Mouse (Mus musculus) kidney, embryonic 15.5 days (tissue): ENCODE measurements at regions not wholly inside any gene's neighbourhood (a gene's known extent, or its start where the extent isn't known, plus 50 kb on each side); places are given as distances from the start of the nearest gene placed in this dataset.

Experiments used
- ATAC-seq: fragments of 200-750 bp; cut with Nextera tagmentation; replicated peaks from 2 replicates; pipeline ENCODE4 v1.8.0; 2017; ENCODE audit warnings: moderate TSS enrichment; ENCODE audit not compliant: low FRiP score
- H3K27ac ChIP-seq: fragments of 300-500 bp; sonication (generic); 2 replicates; pipeline ENCODE4 v1.5.1; 2015; ENCODE audit warnings: mild to moderate bottlenecking, inconsistent platforms
- H3K27me3 ChIP-seq: fragments of 300-500 bp; sonication (generic); 2 replicates; pipeline ENCODE4 v1.6.1; 2015; ENCODE audit warnings: inconsistent platforms
- H3K36me3 ChIP-seq: fragments of 300-500 bp; sonication (generic); 2 replicates; pipeline ENCODE4 v1.6.1; 2015; ENCODE audit warnings: inconsistent platforms
- H3K4me1 ChIP-seq: fragments of 300-500 bp; sonication (generic); 2 replicates; pipeline ENCODE4 v1.6.1; 2015; ENCODE audit warnings: inconsistent platforms
- H3K4me2 ChIP-seq: fragments of 300-500 bp; sonication (generic); 2 replicates; pipeline ENCODE4 v1.6.1; 2015; ENCODE audit warnings: moderate library complexity, mild to moderate bottlenecking, inconsistent platforms
- H3K4me3 ChIP-seq: fragments of 300-500 bp; sonication (generic); replicated peaks from 2 replicates; pipeline ENCODE4 v1.5.1; 2015; ENCODE audit warnings: mild to moderate bottlenecking, inconsistent platforms
- H3K9ac ChIP-seq: fragments of 300-500 bp; sonication (generic); 2 replicates; pipeline ENCODE4 v1.6.1; 2015; ENCODE audit warnings: mild to moderate bottlenecking, inconsistent platforms
- H3K9me3 ChIP-seq: fragments of 300-500 bp; sonication (generic); replicated peaks from 2 replicates; pipeline ENCODE4 v1.6.1; 2016; ENCODE audit warnings: inconsistent platforms
- WGBS: fragments of 180-500 bp; shearing (Covaris S2); methylation state at CpG from one replicate; pipeline ENCODE4 v1.1.7; 2015; ENCODE audit warnings: mixed read lengths; 5-methylcytosine and 5-hydroxymethylcytosine counted together

DNA sequence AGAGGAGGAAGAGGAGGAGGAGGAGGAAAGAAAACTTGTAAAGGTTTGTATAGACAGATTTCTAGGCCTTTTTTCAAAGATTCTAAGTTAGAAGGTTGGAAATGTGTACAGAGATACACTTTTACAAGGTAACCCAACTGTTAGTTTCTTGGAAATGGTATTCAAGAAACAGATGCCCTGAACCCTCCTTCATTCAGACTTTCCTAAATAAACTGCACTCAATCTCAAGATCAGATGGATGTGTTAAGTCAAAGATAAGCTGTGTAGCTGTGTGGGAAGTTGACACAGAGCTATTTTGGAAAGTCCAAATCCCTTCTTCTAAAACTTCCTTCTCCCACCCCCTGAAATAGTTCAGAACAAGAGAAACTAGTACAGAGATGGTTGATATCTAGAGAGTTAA lies 342.2 kb upstream of the Gm11042 start:
- Histone ChIP-seq H3K4me2 (no peak overlapping the region), H3K4me1 (no peaks in the 10 kb centered on the region), H3K27me3 (no peaks in the 10 kb centered on the region), H3K9me3 (no peaks in the 10 kb centered on the region), H3K36me3 (no peaks in the 10 kb centered on the region), H3K27ac (no peak overlapping the region), H3K9ac (no peak overlapping the region), H3K4me3 (no peak overlapping the region)
- no peak for ATAC-seq

DNA sequence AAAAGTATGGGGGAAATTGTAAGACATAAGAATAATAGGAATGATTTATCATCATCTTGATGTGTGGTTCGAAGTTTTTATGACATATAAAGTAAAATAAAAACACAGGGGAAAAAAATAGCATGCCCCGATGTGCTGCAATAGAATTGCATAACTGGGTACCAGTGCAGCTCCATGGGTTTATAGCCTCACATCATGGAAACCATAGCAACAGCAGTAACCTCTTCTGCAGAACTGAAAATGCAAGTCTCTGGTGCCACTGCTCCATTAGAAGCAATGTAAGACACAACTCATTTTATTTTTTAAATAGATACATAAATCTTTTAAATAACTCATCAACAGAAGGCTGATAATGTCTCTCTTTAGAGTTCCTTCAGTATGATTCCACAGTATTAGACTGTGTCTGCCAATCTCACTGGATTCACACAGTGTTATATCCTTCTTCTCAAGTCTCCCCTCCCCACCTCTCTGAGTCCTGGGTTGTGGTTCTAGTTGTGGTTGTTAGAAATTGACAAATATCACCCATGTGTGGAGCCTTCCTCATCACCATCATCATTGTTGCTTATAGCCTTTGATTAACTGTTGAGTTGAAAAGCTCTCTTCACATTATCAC lies 340.9 kb upstream of the Gm11042 start:
- H3K4me1 ChIP-seq: no peaks in the 10 kb centered on the region
- 60% methylated on average over 2 of the region's 2 CpGs for WGBS

DNA sequence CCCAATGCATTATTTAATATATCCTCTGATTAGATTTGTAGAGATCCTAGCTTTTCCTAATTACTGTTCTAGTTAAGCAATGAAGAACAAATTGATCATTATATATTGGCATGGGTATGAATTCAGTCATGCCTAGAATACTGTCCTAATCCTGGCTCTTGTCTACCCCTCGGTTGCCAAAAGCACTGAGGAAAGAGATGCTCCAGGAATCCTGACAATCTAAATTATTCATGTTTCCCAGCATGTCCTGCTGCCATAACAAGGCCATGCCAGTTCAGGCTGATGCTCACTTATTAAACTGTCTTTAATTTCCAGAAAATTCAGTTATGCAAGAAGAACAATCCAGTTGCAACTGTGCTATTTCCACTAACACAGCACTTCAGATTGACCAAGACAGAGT lies 335.1 kb upstream of the Gm11042 start:
- H3K9me3 ChIP-seq: no peaks in the 10 kb centered on the region
- no peaks in the 10 kb centered on the region for H3K4me1 ChIP-seq
- no peaks in the 10 kb centered on the region for H3K27me3 ChIP-seq
- H3K27ac ChIP-seq: no peak overlapping the region
- H3K4me2 ChIP-seq: no peak overlapping the region
- H3K4me3 ChIP-seq: no peak overlapping the region
- no peak overlapping the region for H3K9ac ChIP-seq
- ATAC-seq: no peak
- WGBS: 81% methylated on average over 1 of the region's 1 CpGs
- H3K36me3 ChIP-seq: no peaks in the 10 kb centered on the region

More for the DNA sequence above, 340.9 kb upstream of the Gm11042 start:
- no peak overlapping the region for H3K9ac ChIP-seq
- no peaks in the 10 kb centered on the region for H3K9me3 ChIP-seq
- no peaks in the 10 kb centered on the region for H3K27me3 ChIP-seq
- no peak overlapping the region for H3K4me3 ChIP-seq
- no peak for ATAC-seq
- no peaks in the 10 kb centered on the region for H3K36me3 ChIP-seq
- H3K27ac ChIP-seq: no peak overlapping the region
- H3K4me2 ChIP-seq: no peak overlapping the region

DNA sequence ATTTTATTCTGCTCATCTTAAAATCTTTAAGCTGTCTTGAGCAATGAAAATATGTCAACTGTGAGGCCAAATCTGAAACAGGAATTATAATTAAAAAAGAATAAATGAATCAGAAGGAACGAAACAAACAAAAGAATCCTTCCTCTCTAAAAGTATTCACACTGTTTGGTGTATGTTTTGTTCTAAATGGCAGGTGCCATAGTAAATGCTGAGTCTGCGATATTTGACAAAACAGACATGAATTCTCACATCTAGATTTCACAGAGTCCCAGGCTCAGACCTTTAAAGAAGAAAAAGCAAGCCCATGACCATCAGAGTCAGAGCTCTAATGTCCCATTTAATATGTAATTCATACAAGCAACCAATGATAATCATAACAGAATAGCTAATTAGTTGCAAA lies 316.6 kb upstream of the Gm11042 start:
- Histone ChIP-seq H3K4me1 (no peaks in the 10 kb centered on the region), H3K36me3 (no peaks in the 10 kb centered on the region), H3K27ac (no peak overlapping the region), H3K27me3 (no peaks in the 10 kb centered on the region), H3K9ac (no peak overlapping the region), H3K4me2 (no peak overlapping the region), H3K9me3 (no peaks in the 10 kb centered on the region), H3K4me3 (no peak overlapping the region)
- WGBS: 82% methylated on average over 2 of the region's 2 CpGs
- ATAC-seq: no peak

DNA sequence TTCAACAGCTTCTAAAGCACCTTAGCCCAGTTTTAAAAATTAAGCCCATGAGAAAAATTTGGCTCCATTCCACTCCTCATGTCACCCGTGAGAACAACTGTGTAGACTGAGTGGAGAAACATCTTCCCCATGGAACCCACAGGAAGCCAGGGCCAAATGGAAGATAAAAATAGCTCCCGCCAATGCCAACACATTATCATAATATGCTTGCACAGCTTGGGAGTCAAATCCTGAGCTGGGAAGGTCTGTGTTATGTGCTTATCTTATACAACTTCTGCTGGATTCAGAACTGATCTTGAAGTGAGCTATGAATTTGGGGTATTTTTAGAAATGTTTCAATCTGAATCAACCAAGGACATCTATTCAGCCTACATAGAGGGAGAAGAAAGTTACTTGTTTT lies 279.0 kb upstream of the Gm11042 start:
- Histone ChIP-seq H3K36me3 (no peaks in the 10 kb centered on the region), H3K9me3 (no peaks in the 10 kb centered on the region), H3K27ac (no peak overlapping the region), H3K4me1 (no peaks in the 10 kb centered on the region), H3K4me3 (no peak overlapping the region), H3K9ac (no peak overlapping the region), H3K27me3 (no peaks in the 10 kb centered on the region), H3K4me2 (no peak overlapping the region)
- WGBS: 78% methylated on average over 2 of the region's 2 CpGs
- ATAC-seq: no peak

DNA sequence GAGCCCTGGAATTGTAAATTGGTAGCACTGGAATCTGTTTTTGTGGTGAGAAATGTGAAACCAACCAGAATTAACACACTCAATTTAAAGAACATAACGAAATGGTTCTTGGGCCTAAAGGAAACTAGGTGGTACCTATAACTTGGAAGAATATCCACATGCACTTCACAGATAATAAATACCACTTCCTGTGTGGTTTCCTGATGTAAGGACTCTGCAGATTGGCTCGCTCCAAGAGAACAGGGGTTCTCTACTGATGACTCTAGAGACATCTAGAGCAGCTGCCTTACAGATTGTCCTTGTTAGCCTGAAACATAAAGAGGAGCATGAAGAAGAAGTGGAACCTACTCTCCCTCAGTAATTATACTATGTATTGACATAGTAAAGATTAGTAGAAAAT lies 238.4 kb upstream of the Gm11042 start:
- no peaks in the 10 kb centered on the region for H3K36me3 ChIP-seq
- H3K4me1 ChIP-seq: no peaks in the 10 kb centered on the region
- no peak overlapping the region for H3K9ac ChIP-seq
- no peak for ATAC-seq
- H3K27ac ChIP-seq: no peak overlapping the region
- H3K9me3 ChIP-seq: no peaks in the 10 kb centered on the region
- WGBS: 84% methylated on average over 2 of the region's 2 CpGs
- no peak overlapping the region for H3K4me2 ChIP-seq
- H3K27me3 ChIP-seq: no peaks in the 10 kb centered on the region
- H3K4me3 ChIP-seq: no peak overlapping the region

DNA sequence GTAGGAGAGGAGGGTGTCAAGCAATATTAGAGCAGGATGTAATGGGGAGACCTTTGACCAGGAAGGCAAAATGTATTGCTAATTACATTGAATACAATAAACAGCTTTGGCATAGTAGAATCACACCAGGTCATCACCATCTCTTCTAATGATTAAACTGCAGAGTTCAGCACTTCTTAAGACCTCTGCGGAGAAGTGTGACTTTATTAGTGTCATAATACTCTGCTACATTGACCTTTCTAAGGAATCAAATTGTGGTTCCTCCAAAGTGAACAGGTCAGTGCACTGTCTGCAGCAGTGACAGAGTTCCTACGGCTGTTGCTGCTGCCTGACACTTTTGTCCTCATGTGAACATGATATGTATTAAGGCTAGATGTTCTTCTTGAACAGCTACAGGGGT lies 228.0 kb upstream of the Gm11042 start:
- H3K4me3 ChIP-seq: no peak overlapping the region
- WGBS: 76% methylated on average over 2 of the region's 2 CpGs

DNA sequence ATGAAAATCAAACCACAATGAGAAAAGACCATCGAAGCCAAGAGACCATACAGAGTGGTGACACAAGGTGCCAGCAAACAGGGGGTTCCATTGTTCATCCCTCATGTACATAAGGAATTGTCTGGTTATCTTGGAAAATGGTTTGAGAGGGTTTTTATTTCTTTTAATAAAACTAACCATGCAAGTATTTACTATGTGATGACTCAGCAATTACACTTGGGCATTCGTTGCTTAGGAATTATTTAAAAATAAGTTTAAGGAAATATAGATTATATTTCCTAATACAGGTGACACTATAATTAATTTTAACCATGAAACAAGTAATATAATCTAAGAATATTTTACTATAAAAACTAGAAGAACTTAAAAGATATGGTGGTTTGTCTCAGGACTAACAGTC lies 218.7 kb upstream of the Gm11042 start:
- Histone ChIP-seq H3K9me3 (no peaks in the 10 kb centered on the region), H3K4me2 (no peak overlapping the region), H3K27me3 (no peaks in the 10 kb centered on the region), H3K9ac (no peak overlapping the region), H3K36me3 (no peaks in the 10 kb centered on the region), H3K4me1 (no peaks in the 10 kb centered on the region), H3K4me3 (no peak overlapping the region), H3K27ac (no peak overlapping the region)
- WGBS: 79% methylated on average over 2 of the region's 2 CpGs
- ATAC-seq: no peak

More for the DNA sequence above, 228.0 kb upstream of the Gm11042 start:
- no peak for ATAC-seq
- Histone ChIP-seq H3K9me3 (no peaks in the 10 kb centered on the region), H3K4me1 (no peaks in the 10 kb centered on the region), H3K27ac (no peak overlapping the region), H3K4me2 (no peak overlapping the region), H3K9ac (no peak overlapping the region), H3K36me3 (no peaks in the 10 kb centered on the region), H3K27me3 (no peaks in the 10 kb centered on the region)

DNA sequence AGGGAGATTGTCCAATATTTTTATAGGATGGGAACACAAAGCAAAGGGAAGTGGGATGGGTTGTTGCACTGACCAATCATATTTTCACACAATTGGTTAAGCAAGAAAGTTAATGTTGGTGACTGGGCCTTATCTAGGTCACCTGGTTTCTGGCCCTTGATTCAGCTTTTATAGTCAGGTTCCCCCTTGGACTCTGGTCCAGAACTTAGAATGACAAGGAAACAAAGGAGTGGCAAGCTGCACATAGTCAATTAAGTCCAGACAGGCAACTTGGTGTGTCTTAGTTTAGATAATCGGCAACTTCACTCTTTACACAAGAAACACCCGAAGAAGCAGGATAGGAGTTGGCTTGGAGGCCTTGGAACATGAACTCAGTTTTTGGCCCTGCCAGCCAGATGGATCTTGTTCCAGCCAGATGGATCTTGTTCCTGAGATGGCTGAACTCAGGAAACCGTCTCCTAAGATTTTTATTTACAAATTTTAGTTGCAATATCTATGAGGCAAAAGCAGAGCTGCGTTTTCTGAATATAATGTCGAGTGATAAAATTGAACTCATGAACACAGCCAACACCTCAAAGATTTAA lies 212.9 kb upstream of the Gm11042 start:
- ATAC-seq: no peak
- no peak overlapping the region for H3K4me2 ChIP-seq
- no peaks in the 10 kb centered on the region for H3K27me3 ChIP-seq
- no peak overlapping the region for H3K9ac ChIP-seq
- no peaks in the 10 kb centered on the region for H3K4me1 ChIP-seq
- WGBS: 63% methylated on average over 5 of the region's 5 CpGs
- no peaks in the 10 kb centered on the region for H3K9me3 ChIP-seq
- no peak overlapping the region for H3K4me3 ChIP-seq
- no peaks in the 10 kb centered on the region for H3K36me3 ChIP-seq
- H3K27ac ChIP-seq: no peak overlapping the region

DNA sequence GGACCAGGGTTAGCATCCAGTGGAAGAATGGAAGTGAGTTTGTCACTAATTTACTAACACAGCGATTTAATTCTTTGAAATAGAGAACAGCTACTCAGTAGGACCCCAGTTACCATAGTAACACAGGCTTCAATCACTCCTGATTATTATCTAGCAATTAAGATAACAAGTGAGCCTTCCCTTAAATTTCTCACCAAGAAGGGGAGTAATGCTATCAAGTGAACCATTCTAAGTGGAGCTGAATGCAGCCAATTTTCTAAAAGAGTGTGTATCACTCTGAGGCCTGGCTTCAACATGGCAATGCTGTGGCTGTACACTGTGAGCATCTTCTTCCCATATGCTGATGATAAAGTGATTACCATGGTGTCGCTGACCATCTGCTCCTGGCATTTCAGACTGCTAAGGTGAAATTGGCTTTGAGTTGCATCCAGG lies 211.0 kb upstream of the Gm11042 start:
- no peaks in the 10 kb centered on the region for H3K27me3 ChIP-seq
- 64% methylated on average over 2 of the region's 2 CpGs for WGBS
- no peak overlapping the region for H3K9ac ChIP-seq
- H3K27ac ChIP-seq: no peak overlapping the region
- no peaks in the 10 kb centered on the region for H3K36me3 ChIP-seq
- no peak overlapping the region for H3K4me2 ChIP-seq
- no peak overlapping the region for H3K4me3 ChIP-seq
- H3K9me3 ChIP-seq: no peaks in the 10 kb centered on the region
- H3K4me1 ChIP-seq: no peaks in the 10 kb centered on the region
- ATAC-seq: no peak

DNA sequence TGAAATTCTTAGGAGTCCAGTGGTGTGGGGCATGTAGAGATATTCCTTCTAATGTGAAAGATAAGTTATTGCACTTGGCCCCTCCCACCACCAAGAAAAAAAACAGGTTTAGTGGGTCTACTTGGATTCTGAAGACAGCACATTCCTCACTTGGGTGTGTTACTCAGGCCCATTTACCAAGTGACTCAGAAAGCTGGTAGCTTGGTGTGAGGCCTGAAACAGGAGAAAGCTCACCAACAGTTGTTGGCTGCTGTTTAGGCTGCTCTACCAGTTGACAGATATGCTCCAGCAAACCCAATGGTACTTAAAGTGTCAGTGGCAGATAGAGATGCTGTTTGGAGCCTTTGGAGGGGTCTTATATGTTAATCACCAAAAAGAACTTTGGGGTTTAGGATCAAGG lies 207.8 kb upstream of the Gm11042 start:
- H3K4me3 ChIP-seq: no peak overlapping the region
- H3K9me3 ChIP-seq: no peaks in the 10 kb centered on the region
- H3K4me2 ChIP-seq: no peak overlapping the region
- no peaks in the 10 kb centered on the region for H3K4me1 ChIP-seq
- no peaks in the 10 kb centered on the region for H3K27me3 ChIP-seq
- no peak overlapping the region for H3K9ac ChIP-seq
- ATAC-seq: no peak
- no peak overlapping the region for H3K27ac ChIP-seq
- H3K36me3 ChIP-seq: no peaks in the 10 kb centered on the region

DNA sequence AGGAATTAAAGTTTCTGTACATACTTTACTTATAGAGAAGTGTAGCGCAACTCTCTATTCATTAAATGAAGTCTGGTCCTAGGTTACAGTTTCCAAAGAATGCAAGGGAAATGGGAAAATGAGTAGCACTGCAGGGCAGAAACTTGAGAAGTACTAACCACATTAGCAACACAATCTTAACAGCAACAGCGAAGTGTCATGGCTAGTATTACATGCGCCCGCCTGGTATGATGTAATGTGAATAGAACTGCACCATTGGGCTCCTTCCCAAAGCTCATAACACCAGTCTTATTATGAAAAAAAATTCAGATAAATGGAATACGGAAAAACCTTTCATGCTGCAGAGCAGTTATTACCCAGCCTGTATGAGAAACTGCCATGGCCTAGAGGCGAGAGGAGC lies 201.8 kb upstream of the Gm11042 start:
- no peaks in the 10 kb centered on the region for H3K27me3 ChIP-seq
- no peak overlapping the region for H3K4me3 ChIP-seq
- no peak overlapping the region for H3K4me2 ChIP-seq
- ATAC-seq: no peak
- 78% methylated on average over 6 of the region's 6 CpGs for WGBS
- H3K36me3 ChIP-seq: no peaks in the 10 kb centered on the region
- H3K9me3 ChIP-seq: no peaks in the 10 kb centered on the region
- H3K9ac ChIP-seq: no peak overlapping the region
- no peak overlapping the region for H3K27ac ChIP-seq
- H3K4me1 ChIP-seq: no peaks in the 10 kb centered on the region

DNA sequence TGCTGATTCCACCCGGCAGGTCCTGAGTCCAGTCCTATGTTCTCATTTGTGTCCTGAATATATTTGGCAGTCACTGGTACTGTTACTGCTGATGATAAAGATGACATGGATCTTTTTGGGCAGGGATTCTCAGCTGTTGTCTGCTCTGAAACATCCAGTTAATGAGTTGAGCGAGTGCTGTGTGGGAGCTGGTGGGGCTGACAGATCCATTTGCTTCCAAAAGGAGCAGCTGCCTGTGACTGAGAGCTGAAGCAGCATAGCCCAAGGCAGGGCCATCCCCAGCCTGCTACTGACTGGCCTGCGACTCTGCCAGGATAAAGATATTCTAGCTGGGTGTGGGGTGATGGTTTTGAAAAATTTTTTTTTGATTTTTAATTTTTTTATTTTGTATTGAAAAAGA lies 200.3 kb upstream of the Gm11042 start:
- no peak overlapping the region for H3K4me2 ChIP-seq
- H3K4me1 ChIP-seq: no peaks in the 10 kb centered on the region
- H3K27ac ChIP-seq: no peak overlapping the region
- H3K27me3 ChIP-seq: no peaks in the 10 kb centered on the region
- no peak overlapping the region for H3K9ac ChIP-seq
- no peak for ATAC-seq
- no peak overlapping the region for H3K4me3 ChIP-seq
- no peaks in the 10 kb centered on the region for H3K36me3 ChIP-seq
- WGBS: 59% methylated on average over 3 of the region's 3 CpGs
- no peaks in the 10 kb centered on the region for H3K9me3 ChIP-seq
